Mouse (Mus musculus): ENCODE measurements around the gene Tubb2a. TPM values are rescaled to one million over a fixed set of nuclear protein-coding genes. Genes with fewer than 3 reads are reported as not detected.

Tubb2a gene
- polyA plus RNA-seq, 1 experiment, result 1,773 TPM

DNA sequence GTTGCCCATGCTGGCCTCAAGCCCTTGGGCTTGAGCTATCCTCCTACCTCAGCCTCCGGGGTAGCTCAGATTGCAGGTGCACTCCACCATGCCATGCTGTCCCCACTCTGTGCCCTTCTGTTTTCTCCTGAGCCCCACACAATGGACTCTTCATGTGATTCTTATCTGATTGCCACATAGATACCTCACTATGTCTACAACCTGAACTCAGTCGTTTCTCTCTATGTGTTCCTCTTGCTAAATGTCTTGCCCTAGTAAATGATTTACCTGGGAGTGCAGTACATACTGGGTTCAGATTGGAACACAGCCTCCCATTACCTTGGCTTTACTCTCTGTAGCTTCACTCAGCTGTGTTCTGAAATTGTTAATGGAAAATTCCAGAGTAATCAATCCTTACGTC is 22.8 kb downstream of the Tubb2a start:
- no peak for DNase-seq (ENCODE audit: extremely low spot score in 1 of 2, low spot score in 1 of 2)

DNA sequence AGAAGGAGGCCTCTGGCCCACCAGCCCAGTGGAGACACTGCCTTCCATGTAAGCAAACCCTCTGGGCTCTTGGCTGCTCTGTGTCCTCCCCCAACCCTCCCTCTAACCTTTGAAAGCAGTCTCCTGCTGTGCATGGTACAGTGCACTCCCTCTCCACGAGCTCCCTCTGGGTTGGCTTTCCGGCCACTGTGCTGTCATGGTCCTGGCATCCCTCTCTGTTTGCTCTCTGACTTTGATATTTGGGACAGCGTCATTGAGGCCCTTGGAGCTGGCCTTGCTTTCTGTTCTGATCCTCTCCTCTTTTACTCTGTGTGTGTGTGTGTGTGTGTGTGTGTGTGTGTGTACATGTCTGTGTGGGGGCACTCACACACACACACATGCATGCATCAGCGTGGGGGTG is 23.4 kb downstream of the Tubb2a start:
- no peak for DNase-seq (ENCODE audit: extremely low spot score in 1 of 2, low spot score in 1 of 2)

GRCm38 (mm10) chr13:34053673-34054282 is 24.0 kb downstream of the Tubb2a start:
- no peak for DNase-seq (ENCODE audit: extremely low spot score in 1 of 2, low spot score in 1 of 2)

- DNase-seq (ENCODE audit: extremely low spot score in 1 of 2, low spot score in 1 of 2), result no peak
These were observed 26.1 kb downstream of the Tubb2a start for GRCm38 (mm10) chr13:34051692-34052091.

DNA sequence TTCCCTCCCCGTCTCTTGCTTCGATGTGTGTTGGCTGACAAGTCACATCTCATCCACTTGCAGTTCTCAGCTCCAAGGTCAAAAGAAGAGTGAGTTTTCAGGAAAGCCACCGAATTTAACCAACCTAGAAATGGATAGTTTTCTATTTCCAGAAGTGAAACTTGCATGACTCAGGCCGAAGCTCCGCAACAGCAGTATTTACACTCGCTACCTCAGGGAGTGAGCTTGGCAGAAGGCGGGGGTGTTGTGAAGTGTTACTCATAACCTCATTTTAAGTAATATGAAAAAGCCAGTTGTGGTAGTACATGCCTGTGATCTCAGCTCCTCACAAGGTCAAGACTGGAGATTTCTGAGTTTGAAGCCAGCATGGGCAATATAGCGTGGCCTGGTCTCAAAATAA is 27.3 kb downstream of the Tubb2a start:
- DNase-seq (ENCODE audit: extremely low spot score in 1 of 2, low spot score in 1 of 2), result peak; percentile 72 to 86

DNA sequence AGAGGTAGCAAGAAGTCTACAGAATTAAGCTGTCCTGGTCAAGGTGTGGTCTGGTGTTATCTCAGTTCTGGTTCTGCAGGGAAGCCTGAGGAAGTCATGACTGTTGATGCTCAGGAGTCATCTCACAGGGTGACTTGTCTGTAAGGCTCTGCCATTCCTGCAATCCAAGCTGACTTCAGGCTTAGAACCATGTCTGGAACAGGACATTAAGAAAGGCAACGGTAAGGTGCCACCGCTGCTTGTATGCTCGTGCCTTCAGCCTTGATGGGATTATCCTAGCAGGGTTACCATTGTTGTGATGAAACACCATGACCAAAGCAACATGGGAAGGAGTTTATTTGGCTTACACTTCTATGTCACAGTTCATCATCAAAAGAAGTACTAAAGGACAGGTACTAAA is 30.3 kb downstream of the Tubb2a start:
- DNase-seq (ENCODE audit: extremely low spot score in 1 of 2, low spot score in 1 of 2), result no peak

- DNase-seq (ENCODE audit: extremely low spot score in 1 of 2, low spot score in 1 of 2), result peak; percentile 65 to 93
These were observed 31.3 kb downstream of the Tubb2a start for GRCm38 (mm10) chr13:34046421-34047012.

DNA sequence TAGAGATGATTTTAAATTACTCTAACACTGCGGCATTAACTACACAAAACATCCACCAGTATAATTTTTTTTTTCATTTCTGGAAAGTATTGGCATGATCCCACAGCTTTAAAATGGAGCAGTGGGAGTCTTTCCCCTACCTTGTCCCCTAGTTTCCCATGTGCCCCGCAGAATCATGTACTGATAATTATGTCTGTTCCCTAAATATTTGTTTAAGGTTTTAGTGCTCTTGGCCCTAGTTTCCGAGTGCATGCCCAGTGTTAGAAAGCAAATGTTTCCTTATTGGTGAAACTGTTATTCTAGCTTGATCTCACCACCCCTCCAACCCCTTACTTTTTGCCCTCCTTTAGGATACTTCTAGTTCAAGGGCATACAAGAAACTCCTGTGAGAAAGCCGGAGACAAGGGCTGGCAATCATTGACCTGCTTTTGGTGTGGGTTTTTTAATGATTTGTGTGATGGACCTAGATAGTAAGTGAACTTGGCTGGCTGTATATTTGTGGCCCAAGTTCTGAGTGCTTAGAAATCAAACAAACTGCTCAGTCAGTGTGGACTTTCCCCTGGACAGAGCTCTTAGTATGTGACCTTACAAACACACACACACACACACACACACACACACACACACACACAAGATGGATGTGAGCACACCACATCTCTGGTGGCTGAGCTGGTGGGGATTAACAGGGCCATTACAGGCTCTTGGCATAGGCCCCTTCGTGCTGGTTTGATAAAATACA is 32.1 kb downstream of the Tubb2a start:
- no peak for DNase-seq (ENCODE audit: extremely low spot score in 1 of 2, low spot score in 1 of 2)

DNA sequence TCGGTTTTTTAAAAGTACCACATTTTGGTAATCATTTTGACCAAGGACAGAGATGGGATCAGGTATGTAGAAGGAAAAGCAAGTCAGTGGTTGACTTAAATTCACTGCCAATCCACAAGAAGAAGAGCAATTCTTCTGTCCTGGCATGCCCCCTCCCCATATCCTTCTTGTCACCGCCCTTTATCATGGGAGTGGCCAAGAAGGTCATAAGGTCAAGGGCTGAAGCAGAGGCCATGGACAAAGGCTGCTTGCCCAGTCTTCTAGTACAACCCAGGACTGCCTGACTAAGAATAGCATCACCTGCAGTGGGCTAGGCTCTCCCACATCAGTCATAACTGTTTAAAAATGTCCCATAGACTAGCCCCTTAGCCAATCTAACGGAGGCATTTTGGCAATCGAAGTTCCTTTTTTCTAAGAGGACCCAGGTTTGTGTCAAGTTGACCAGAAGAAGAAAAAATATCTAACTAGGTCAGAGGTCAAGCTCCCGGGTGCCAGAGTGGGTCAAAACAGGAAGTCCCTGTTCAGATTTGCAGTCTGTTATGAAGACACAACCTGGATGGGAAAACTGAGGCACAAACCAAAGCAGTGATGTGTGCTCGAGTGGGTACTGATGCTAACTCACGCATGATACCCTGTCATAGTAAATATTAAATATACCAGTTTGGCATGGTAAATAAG is 34.0 kb downstream of the Tubb2a start:
- no peak for DNase-seq (ENCODE audit: extremely low spot score in 1 of 2, low spot score in 1 of 2)

DNA sequence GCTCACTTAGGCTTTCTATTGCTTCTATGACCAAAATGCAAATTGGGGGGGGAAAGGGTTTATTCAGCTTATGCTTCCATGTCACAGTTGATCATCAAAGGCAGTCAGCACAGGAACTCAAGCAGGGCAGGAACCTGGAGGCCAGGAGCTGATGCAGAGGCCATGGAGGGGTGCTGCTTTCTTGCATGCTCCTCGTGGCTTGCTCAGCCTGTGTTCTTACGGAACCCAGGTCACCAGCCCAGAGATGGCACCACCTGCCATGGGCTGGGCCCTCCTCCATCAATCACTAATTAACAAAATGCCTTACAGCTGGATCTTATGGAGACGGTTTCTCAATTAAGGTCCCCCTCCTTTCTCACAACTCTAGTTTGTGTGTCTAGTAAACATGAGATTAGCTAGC is 37.7 kb downstream of the Tubb2a start:
- no peak for DNase-seq (ENCODE audit: extremely low spot score in 1 of 2, low spot score in 1 of 2)

GRCm38 (mm10) chr13:34038901-34039341 is 38.9 kb downstream of the Tubb2a start:
- DNase-seq (ENCODE audit: extremely low spot score in 1 of 2, low spot score in 1 of 2), result no peak

DNA sequence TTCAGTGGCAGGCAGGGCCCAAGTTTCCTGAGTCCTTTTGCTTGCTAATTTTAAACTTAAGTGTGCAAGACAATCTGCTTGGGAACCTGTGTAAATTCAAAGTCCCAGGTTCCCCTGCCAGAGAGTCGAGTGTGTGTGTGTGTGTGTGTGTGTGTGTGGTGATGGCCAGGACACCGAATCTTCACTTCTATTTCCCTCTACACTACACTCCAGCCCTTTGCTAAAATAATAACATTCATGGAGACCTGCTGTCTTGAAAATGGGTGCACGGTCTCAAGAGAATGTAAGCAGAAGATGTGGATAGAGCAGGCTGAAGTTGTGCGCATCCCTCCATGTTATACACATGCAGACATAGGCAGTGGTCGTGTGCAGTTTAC is 39.8 kb downstream of the Tubb2a start:
- no peak for DNase-seq (ENCODE audit: extremely low spot score in 1 of 2, low spot score in 1 of 2)

GRCm38 (mm10) chr13:34037172-34038055 is 40.4 kb downstream of the Tubb2a start, which contains the start of gene Bphl:
Gene Bphl, plus strand, starts transcription at chr13:34037597.
- DNase-seq (ENCODE audit: extremely low spot score in 1 of 2, low spot score in 1 of 2), result peak; percentile 87 to 94

DNA sequence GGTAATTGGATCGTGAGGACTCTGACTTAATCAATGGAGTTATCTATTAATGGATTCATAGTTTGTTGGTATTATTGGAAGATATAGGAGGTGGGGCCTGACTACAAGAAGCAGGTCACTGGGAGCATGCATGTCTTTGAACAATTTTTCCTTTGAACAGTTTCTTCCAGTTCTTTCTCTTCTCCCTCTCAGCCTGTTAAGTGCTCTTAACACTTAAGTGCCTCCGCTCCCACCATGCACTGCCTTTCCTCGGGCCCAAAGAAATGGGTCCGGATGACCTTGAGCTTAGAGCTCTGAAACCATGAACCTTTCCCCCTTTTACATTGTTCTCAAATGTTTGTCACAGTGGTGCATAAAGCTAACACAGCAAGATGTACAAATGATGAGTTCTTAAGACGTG is 41.1 kb downstream of the Tubb2a start:
- no peak for DNase-seq (ENCODE audit: extremely low spot score in 1 of 2, low spot score in 1 of 2)

GRCm38 (mm10) chr13:34035424-34035823 is 42.4 kb downstream of the Tubb2a start:
- DNase-seq (ENCODE audit: extremely low spot score in 1 of 2, low spot score in 1 of 2), result no peak

GRCm38 (mm10) chr13:34032041-34032440 is 45.8 kb downstream of the Tubb2a start:
- no peak for DNase-seq (ENCODE audit: extremely low spot score in 1 of 2, low spot score in 1 of 2)

Measured in frontal cortex, adult 2 months (tissue).